Mouse (Mus musculus): ENCODE measurements around the gene Ffar4. TPM values are rescaled to one million over a fixed set of nuclear protein-coding genes. Genes with fewer than 3 reads are reported as not detected.

Ffar4 gene
- 13.8 TPM for polyA plus RNA-seq (2014; fragmentation: Illumina TruSeq; extraction: RNeasy Lipid Tissue Mini Kit (QIAGEN cat#74804); ENCODE audit: insufficient read depth, low read depth, low replicate concordance)

GRCm38 (mm10) chr19:38096858-38097758 lies at the start of gene Ffar4:
Ffar4 (plus strand) TSS chr19:38097071.

DNA sequence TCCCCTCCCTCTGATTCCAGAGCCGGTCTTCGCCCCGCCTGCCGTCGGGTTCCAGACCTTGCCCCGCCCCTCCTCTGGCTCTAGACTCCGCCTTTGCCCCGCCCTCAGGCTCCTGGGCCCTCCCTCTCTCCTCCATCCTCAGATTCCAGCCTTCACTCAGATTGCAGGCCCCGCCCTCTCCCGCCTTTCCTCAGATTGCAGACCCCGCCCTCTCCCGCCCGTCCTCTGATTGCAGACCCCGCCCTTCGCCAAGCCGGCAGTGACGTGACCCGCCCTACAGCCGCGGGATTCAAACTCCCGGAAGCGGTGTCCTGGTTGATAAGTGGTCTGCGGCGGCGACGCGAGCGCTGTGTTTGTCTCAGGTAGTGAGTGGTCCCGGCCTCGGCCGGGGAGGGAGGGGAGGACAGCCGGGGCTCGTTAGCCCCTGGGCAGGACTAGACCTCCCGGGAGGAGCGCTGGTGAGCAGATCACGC lies 42.1 kb upstream of the Ffar4 start, which contains the start of gene Cep55:
TSS of gene Cep55 (plus strand) at position 292 of the 473 bp plus-strand sequence.

GRCm38 (mm10) chr19:38125219-38125610 lies 28.3 kb downstream of the Ffar4 start, which contains the start of gene Rbp4:
Rbp4 (minus strand) TSS chr19:38125281.

GRCm38 (mm10) chr19:38132481-38132880 lies 35.6 kb downstream of the Ffar4 start, which contains the start of gene Pde6c:
Pde6c (plus strand) TSS chr19:38132781.

Other genes starting within 250 kb of the Ffar4 start
- gene Myof, start 53.5 kb upstream of the Ffar4 start, polyA plus RNA-seq (2014; fragmentation: Illumina TruSeq; extraction: RNeasy Lipid Tissue Mini Kit (QIAGEN cat#74804); ENCODE audit: insufficient read depth, low read depth, low replicate concordance), result 46.7 TPM
- 0.76 TPM for gene Cep55, start 42.1 kb upstream of the Ffar4 start, polyA plus RNA-seq (2014; fragmentation: Illumina TruSeq; extraction: RNeasy Lipid Tissue Mini Kit (QIAGEN cat#74804); ENCODE audit: insufficient read depth, low read depth, low replicate concordance)
- gene Rbp4, start 28.2 kb downstream of the Ffar4 start, polyA plus RNA-seq (2014; fragmentation: Illumina TruSeq; extraction: RNeasy Lipid Tissue Mini Kit (QIAGEN cat#74804); ENCODE audit: insufficient read depth, low read depth, low replicate concordance), result 49.1 TPM
- not detected for gene Pde6c, start 35.7 kb downstream of the Ffar4 start, polyA plus RNA-seq (2014; fragmentation: Illumina TruSeq; extraction: RNeasy Lipid Tissue Mini Kit (QIAGEN cat#74804); ENCODE audit: insufficient read depth, low read depth, low replicate concordance)
- gene Fra10ac1, start 127.1 kb downstream of the Ffar4 start, polyA plus RNA-seq (2014; fragmentation: Illumina TruSeq; extraction: RNeasy Lipid Tissue Mini Kit (QIAGEN cat#74804); ENCODE audit: insufficient read depth, low read depth, low replicate concordance), result 12.1 TPM
- gene Lgi1, start 167.5 kb downstream of the Ffar4 start, polyA plus RNA-seq (2014; fragmentation: Illumina TruSeq; extraction: RNeasy Lipid Tissue Mini Kit (QIAGEN cat#74804); ENCODE audit: insufficient read depth, low read depth, low replicate concordance), result 0.20 TPM